Mouse (Mus musculus): ENCODE measurements around the gene Zcchc8. TPM values are rescaled to one million over a fixed set of nuclear protein-coding genes. Genes with fewer than 3 reads are reported as not detected.

Gene Zcchc8
- total and polyA plus RNA-seq, 2 experiments from 2014 or later: 25.8 to 54.1 TPM

- TF ChIP-seq CTCF (IDR thresholded peaks at IDR 0.05; ENCODE audit: low read depth): no peak
- Histone ChIP-seq H3K36me3 (ENCODE audit: insufficient read depth) (no peaks in the 10 kb centered on the region), H3K27ac (ENCODE audit: low read depth, low read length) (peak overlapping the region; percentile 50; the same call in 1 of the 2 replicates), H3K9me3 (ENCODE audit: low read length) (no peaks in the 10 kb centered on the region), H3K4me3 (ENCODE audit: low read depth, low read length) (no peak overlapping the region), H3K4me1 (ENCODE audit: insufficient read depth) (no peaks in the 10 kb centered on the region), H3K9ac (no peak overlapping the region), H3K27me3 (ENCODE audit: insufficient read depth, low read length) (no peaks in the 10 kb centered on the region), H3K4me2 (ENCODE audit: low read depth) (no peak overlapping the region)
- ATAC-seq: no peak
- no peak for DNase-seq
- WGBS: 72% methylated on average over 3 of the region's 3 CpGs
These were observed 59.3 kb downstream of the Zcchc8 start for GRCm38 (mm10) chr5:123661602-123662001.

GRCm38 (mm10) chr5:123657651-123658050 lies 63.2 kb downstream of the Zcchc8 start:
- Histone ChIP-seq H3K9me3 (ENCODE audit: low read length) (no peaks in the 10 kb centered on the region), H3K4me2 (ENCODE audit: low read depth) (no peak overlapping the region), H3K4me3 (ENCODE audit: low read depth, low read length) (no peak overlapping the region), H3K27ac (ENCODE audit: low read depth, low read length) (no peak overlapping the region), H3K36me3 (ENCODE audit: insufficient read depth) (peaks cover 21% of the 10 kb centered on the region), H3K4me1 (ENCODE audit: insufficient read depth) (no peaks in the 10 kb centered on the region), H3K9ac (no peak overlapping the region), H3K27me3 (ENCODE audit: insufficient read depth, low read length) (no peaks in the 10 kb centered on the region)
- DNase-seq (no peak), ATAC-seq (no peak)
- no peak for TF ChIP-seq CTCF (IDR thresholded peaks at IDR 0.05; ENCODE audit: low read depth)
- 80% methylated on average over 7 of the region's 7 CpGs for WGBS

GRCm38 (mm10) chr5:123654937-123655336 lies 66.0 kb downstream of the Zcchc8 start:
- Histone ChIP-seq H3K36me3 (ENCODE audit: insufficient read depth) (peaks cover 34% of the 10 kb centered on the region), H3K9me3 (ENCODE audit: low read length) (no peaks in the 10 kb centered on the region), H3K4me2 (ENCODE audit: low read depth) (no peak overlapping the region), H3K27me3 (ENCODE audit: insufficient read depth, low read length) (no peaks in the 10 kb centered on the region), H3K4me3 (ENCODE audit: low read depth, low read length) (no peak overlapping the region), H3K9ac (no peak overlapping the region), H3K27ac (ENCODE audit: low read depth, low read length) (no peak overlapping the region), H3K4me1 (ENCODE audit: insufficient read depth) (no peaks in the 10 kb centered on the region)
- TF ChIP-seq CTCF (IDR thresholded peaks at IDR 0.05; ENCODE audit: low read depth): no peak
- ATAC-seq: no peak
- 35% methylated on average over 5 of the region's 5 CpGs for WGBS
- no peak for DNase-seq

- Histone ChIP-seq H3K4me1 (ENCODE audit: insufficient read depth) (no peaks in the 10 kb centered on the region), H3K27me3 (ENCODE audit: insufficient read depth, low read length) (no peaks in the 10 kb centered on the region), H3K36me3 (ENCODE audit: insufficient read depth) (peaks cover 37% of the 10 kb centered on the region), H3K4me3 (ENCODE audit: low read depth, low read length) (no peak overlapping the region), H3K27ac (ENCODE audit: low read depth, low read length) (no peak overlapping the region), H3K4me2 (ENCODE audit: low read depth) (no peak overlapping the region), H3K9me3 (ENCODE audit: low read length) (no peaks in the 10 kb centered on the region), H3K9ac (no peak overlapping the region)
- DNase-seq (no peak), ATAC-seq (no peak)
- TF ChIP-seq CTCF (IDR thresholded peaks at IDR 0.05; ENCODE audit: low read depth): no peak
- 87% methylated on average over 11 of the region's 11 CpGs for WGBS
These were observed 67.6 kb downstream of the Zcchc8 start for GRCm38 (mm10) chr5:123653287-123653801.

GRCm38 (mm10) chr5:123650825-123651224 lies 70.1 kb downstream of the Zcchc8 start:
- Histone ChIP-seq H3K9ac (no peak overlapping the region), H3K4me1 (ENCODE audit: insufficient read depth) (no peaks in the 10 kb centered on the region), H3K4me3 (ENCODE audit: low read depth, low read length) (no peak overlapping the region), H3K27ac (ENCODE audit: low read depth, low read length) (no peak overlapping the region; the same call in 1 of the 2 replicates), H3K4me2 (ENCODE audit: low read depth) (no peak overlapping the region), H3K36me3 (ENCODE audit: insufficient read depth) (peaks cover 57% of the 10 kb centered on the region), H3K27me3 (ENCODE audit: insufficient read depth, low read length) (no peaks in the 10 kb centered on the region), H3K9me3 (ENCODE audit: low read length) (no peaks in the 10 kb centered on the region)
- 68% methylated on average over 2 of the region's 2 CpGs for WGBS
- TF ChIP-seq CTCF (IDR thresholded peaks at IDR 0.05; ENCODE audit: low read depth): no peak
- DNase-seq (no peak), ATAC-seq (no peak)

Other genes with a start within 250 kb of the Zcchc8 start
- 0.69 and 1.5 TPM in 2 replicates for gene Lrrc43, start 231.8 kb downstream of the Zcchc8 start, total RNA-seq (2014; rRNA removed)
- gene Lrrc43, start 231.8 kb downstream of the Zcchc8 start, polyA plus RNA-seq (2015; fragmentation: Nextera tagmentation; extraction: Ambion mirVana): 0.62 and 1.3 TPM in 2 replicates
- not detected in 2 replicates for gene Il31, start 231.6 kb downstream of the Zcchc8 start, total RNA-seq (2014; rRNA removed)
- not detected in 2 replicates for gene Il31, start 231.6 kb downstream of the Zcchc8 start, polyA plus RNA-seq (2015; fragmentation: Nextera tagmentation; extraction: Ambion mirVana)
- 2.2 and 2.5 TPM in 2 replicates for gene B3gnt4, start 210.6 kb downstream of the Zcchc8 start, total RNA-seq (2014; rRNA removed)
- gene B3gnt4, start 210.6 kb downstream of the Zcchc8 start, polyA plus RNA-seq (2015; fragmentation: Nextera tagmentation; extraction: Ambion mirVana): 1.3 and 1.7 TPM in 2 replicates
- gene Diablo, start 196.9 kb downstream of the Zcchc8 start, total RNA-seq (2014; rRNA removed): 71.6 and 73.2 TPM in 2 replicates
- gene Diablo, start 196.9 kb downstream of the Zcchc8 start, polyA plus RNA-seq (2015; fragmentation: Nextera tagmentation; extraction: Ambion mirVana): 94.3 and 97.6 TPM in 2 replicates
- 0.69 and 3.7 TPM in 2 replicates for gene Gm49027, start 195.6 kb downstream of the Zcchc8 start, total RNA-seq (2014; rRNA removed)
- gene Gm49027, start 195.6 kb downstream of the Zcchc8 start, polyA plus RNA-seq (2015; fragmentation: Nextera tagmentation; extraction: Ambion mirVana): 4.1 and 4.4 TPM in 2 replicates
- 53.6 and 63.1 TPM in 2 replicates for gene Vps33a, start 148.1 kb downstream of the Zcchc8 start, total RNA-seq (2014; rRNA removed)
- 34.2 and 43.2 TPM in 2 replicates for gene Vps33a, start 148.1 kb downstream of the Zcchc8 start, polyA plus RNA-seq (2015; fragmentation: Nextera tagmentation; extraction: Ambion mirVana)
- 89.8 and 102 TPM in 2 replicates for gene Clip1, start 36.5 kb downstream of the Zcchc8 start, total RNA-seq (2014; rRNA removed)
- 52.2 and 73.1 TPM in 2 replicates for gene Clip1, start 36.5 kb downstream of the Zcchc8 start, polyA plus RNA-seq (2015; fragmentation: Nextera tagmentation; extraction: Ambion mirVana)
- gene Rsrc2, start 28.3 kb upstream of the Zcchc8 start, total RNA-seq (2014; rRNA removed): 97.4 and 118 TPM in 2 replicates
- 122 and 126 TPM in 2 replicates for gene Rsrc2, start 28.3 kb upstream of the Zcchc8 start, polyA plus RNA-seq (2015; fragmentation: Nextera tagmentation; extraction: Ambion mirVana)
- gene Kntc1, start 28.6 kb upstream of the Zcchc8 start, total RNA-seq (2014; rRNA removed): 2.9 and 12.1 TPM in 2 replicates
- gene Kntc1, start 28.6 kb upstream of the Zcchc8 start, polyA plus RNA-seq (2015; fragmentation: Nextera tagmentation; extraction: Ambion mirVana): 1.7 and 3.3 TPM in 2 replicates
- gene Hcar2, start 144.4 kb upstream of the Zcchc8 start, total RNA-seq (2014; rRNA removed): not detected in 2 replicates
- not detected in 2 replicates for gene Hcar2, start 144.4 kb upstream of the Zcchc8 start, polyA plus RNA-seq (2015; fragmentation: Nextera tagmentation; extraction: Ambion mirVana)
- gene Hcar1, start 158.9 kb upstream of the Zcchc8 start, total RNA-seq (2014; rRNA removed): 0.62 and 1.00 TPM in 2 replicates
- gene Hcar1, start 158.9 kb upstream of the Zcchc8 start, polyA plus RNA-seq (2015; fragmentation: Nextera tagmentation; extraction: Ambion mirVana): 0.60 and 0.61 TPM in 2 replicates
- 25.2 and 25.3 TPM in 2 replicates for gene Denr, start 186.1 kb upstream of the Zcchc8 start, total RNA-seq (2014; rRNA removed)
- 128 and 130 TPM in 2 replicates for gene Denr, start 186.1 kb upstream of the Zcchc8 start, polyA plus RNA-seq (2015; fragmentation: Nextera tagmentation; extraction: Ambion mirVana)
- gene Gm43518, start 206.3 kb upstream of the Zcchc8 start, total RNA-seq (2014; rRNA removed): 0.38 and 0.57 TPM in 2 replicates
- gene Gm43518, start 206.3 kb upstream of the Zcchc8 start, polyA plus RNA-seq (2015; fragmentation: Nextera tagmentation; extraction: Ambion mirVana): 0.30 and 1.2 TPM in 2 replicates
- 3.6 and 3.7 TPM in 2 replicates for gene Ccdc62, start 209.6 kb upstream of the Zcchc8 start, total RNA-seq (2014; rRNA removed)
- gene Ccdc62, start 209.6 kb upstream of the Zcchc8 start, polyA plus RNA-seq (2015; fragmentation: Nextera tagmentation; extraction: Ambion mirVana): 3.3 and 3.7 TPM in 2 replicates

Data from forebrain, postnatal 0 days (tissue).